Mouse (Mus musculus) granulocyte monocyte progenitor cell, adult 5-6 weeks (primary cell): ENCODE data around the gene A3galt2. TPM values are rescaled to one million over a fixed set of nuclear protein-coding genes. Genes with fewer than 3 reads are reported as not detected.

ENCODE experiments used
- ATAC-seq: replicated peaks from 2 replicates; pipeline ENCODE4 v1.8.0; 2016; ENCODE audit warnings: mild to moderate bottlenecking, moderate TSS enrichment, inconsistent platforms; ENCODE audit not compliant: poor library complexity, severe bottlenecking
- total RNA-seq, 2 experiments: library from RNA; stranded (forward) in 1 of 2; stranded (reverse) in 1 of 2; fragments of 200-712, 200-1000 nt in 1 of 2; fragments of >200 nt in 1 of 2; fragmentation: Nextera tagmentation in 1 of 2; gene quantifications; 2 replicates each; pipeline ENCODE4 v1.2.3; 2014 to 2017

Gene A3galt2
- total RNA-seq, 2 experiments from 2014 or later = not detected

GRCm38 (mm10) chr4:128727721-128728430, 27.3 kb upstream of the A3galt2 start:
- ATAC-seq = peak; percentile 40

- ATAC-seq = peak; percentile 35
These were observed 26.7 kb upstream of the A3galt2 start for GRCm38 (mm10) chr4:128728431-128728851.

- no peak for ATAC-seq
These were observed 26.0 kb upstream of the A3galt2 start for GRCm38 (mm10) chr4:128729033-128729708.

- peak; percentile 36 for ATAC-seq
These were observed 25.5 kb upstream of the A3galt2 start for GRCm38 (mm10) chr4:128729709-128730037.

- no peak for ATAC-seq
These were observed 24.9 kb upstream of the A3galt2 start for GRCm38 (mm10) chr4:128730271-128730670.

- no peak for ATAC-seq
These were observed 22.4 kb upstream of the A3galt2 start for GRCm38 (mm10) chr4:128732794-128733193.

GRCm38 (mm10) chr4:128733496-128733895, 21.7 kb upstream of the A3galt2 start:
- peak; percentile 78 for ATAC-seq

GRCm38 (mm10) chr4:128734217-128734616, 20.9 kb upstream of the A3galt2 start:
- ATAC-seq = no peak

GRCm38 (mm10) chr4:128734721-128735671, 20.2 kb upstream of the A3galt2 start:
- peak; percentile 12 for ATAC-seq

GRCm38 (mm10) chr4:128737137-128737589, 18.0 kb upstream of the A3galt2 start:
- ATAC-seq = no peak

- no peak for ATAC-seq
These were observed 17.1 kb upstream of the A3galt2 start for GRCm38 (mm10) chr4:128737825-128738610.

GRCm38 (mm10) chr4:128740878-128741277, 14.3 kb upstream of the A3galt2 start:
- ATAC-seq = no peak

GRCm38 (mm10) chr4:128741906-128742305, 13.3 kb upstream of the A3galt2 start:
- no peak for ATAC-seq

- no peak for ATAC-seq
These were observed 12.7 kb upstream of the A3galt2 start for GRCm38 (mm10) chr4:128742379-128742970.

GRCm38 (mm10) chr4:128743031-128743626, 12.0 kb upstream of the A3galt2 start:
- peak; percentile 64 for ATAC-seq

- ATAC-seq = no peak
These were observed 10.0 kb upstream of the A3galt2 start for GRCm38 (mm10) chr4:128745160-128745559.

- no peak for ATAC-seq
These were observed 7.4 kb upstream of the A3galt2 start for GRCm38 (mm10) chr4:128747614-128748270.

GRCm38 (mm10) chr4:128748309-128748708, 6.9 kb upstream of the A3galt2 start:
- no peak for ATAC-seq

GRCm38 (mm10) chr4:128751006-128751405, 4.2 kb upstream of the A3galt2 start:
- ATAC-seq = no peak; the same call in 1 of the 2 replicates
